Mouse (Mus musculus) urinary bladder, adult 2 months (tissue): ENCODE measurements at regions not wholly inside any gene's neighbourhood (a gene's known extent, or its start where the extent isn't known, plus 50 kb on each side); places are given as distances from the start of the nearest gene placed in this dataset.

Experiments
- DNase-seq: peaks from one replicate; pipeline ENCODE4 v3.0.0; 2022; ENCODE audit warnings: low spot score

DNA sequence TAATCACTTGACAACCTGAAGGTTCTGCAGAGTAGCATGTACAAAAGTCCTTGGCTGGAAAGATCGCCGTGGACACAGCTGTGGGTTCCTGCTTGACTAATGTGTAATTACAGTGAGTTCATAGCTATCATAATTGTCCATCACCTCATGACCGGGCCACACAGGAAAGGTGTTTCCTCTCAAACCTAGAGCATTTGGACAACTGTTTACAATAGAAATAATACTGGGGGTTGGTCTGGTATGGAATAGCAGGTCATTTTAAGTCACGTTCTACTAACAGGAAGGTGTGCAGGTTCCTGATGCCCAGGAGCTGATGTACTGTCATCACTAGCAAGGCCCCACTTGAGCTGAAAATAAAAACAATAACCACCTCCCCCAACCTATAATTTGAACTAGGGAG lies 283.1 kb upstream of the Gm26657 start:
- DNase-seq, result no peak

DNA sequence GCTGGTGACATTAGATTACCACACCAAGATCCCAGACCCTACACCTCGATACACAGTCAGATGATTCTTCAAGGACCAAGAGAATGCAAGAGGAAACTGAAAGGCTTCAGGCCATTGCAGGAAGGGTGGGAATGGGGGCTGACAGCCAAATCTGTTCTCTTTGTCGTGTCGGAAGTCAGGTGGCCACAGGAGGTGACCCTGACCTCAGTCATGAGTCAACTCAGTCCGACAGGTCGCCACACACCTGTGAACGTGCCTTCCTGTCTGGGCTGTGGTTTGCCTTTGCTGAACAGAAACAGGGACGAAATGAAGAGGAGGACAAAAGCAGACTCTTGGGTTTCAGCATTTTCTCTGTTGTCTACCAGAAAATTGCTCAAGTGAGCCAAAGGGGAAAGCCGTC lies 318.3 kb upstream of the Gm26657 start:
- no peak for DNase-seq

DNA sequence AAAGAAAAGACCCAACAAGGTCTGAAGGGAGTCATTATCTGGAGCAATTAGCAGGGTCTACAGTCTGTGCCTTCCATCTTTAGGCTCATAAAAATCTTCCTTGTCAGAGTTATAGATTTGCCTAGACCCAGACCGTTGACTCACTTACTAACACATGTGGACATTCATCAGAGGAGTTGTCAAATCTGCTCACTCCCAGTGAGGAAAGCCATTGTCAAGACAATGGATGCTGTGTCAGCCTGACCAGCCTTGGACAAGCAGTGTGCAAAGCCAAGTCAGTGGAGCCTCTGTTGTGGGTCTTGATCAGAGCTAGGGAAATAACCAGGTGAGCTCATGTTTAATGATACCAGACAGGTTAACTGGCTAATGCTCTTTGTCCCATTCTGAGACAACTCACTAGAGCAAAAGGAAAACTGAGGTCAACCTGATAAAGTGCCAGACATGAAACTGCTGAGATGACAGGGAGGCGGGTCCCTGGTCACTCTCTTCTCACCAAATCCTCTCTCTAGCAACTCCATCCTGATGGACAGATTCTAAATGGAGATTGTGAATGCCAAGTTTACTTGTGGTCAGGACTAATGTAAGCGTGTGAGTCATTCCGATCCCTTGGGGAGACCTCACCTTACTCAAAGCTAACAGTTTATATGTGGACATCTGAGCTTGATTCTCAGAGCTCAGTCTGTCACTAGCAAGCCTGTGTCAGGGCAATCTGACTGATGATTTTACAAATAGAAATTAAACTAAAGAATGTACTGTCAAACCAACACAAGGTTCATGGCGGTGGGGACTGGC lies 320.6 kb upstream of the Gm26657 start:
- DNase-seq, result no peak

DNA sequence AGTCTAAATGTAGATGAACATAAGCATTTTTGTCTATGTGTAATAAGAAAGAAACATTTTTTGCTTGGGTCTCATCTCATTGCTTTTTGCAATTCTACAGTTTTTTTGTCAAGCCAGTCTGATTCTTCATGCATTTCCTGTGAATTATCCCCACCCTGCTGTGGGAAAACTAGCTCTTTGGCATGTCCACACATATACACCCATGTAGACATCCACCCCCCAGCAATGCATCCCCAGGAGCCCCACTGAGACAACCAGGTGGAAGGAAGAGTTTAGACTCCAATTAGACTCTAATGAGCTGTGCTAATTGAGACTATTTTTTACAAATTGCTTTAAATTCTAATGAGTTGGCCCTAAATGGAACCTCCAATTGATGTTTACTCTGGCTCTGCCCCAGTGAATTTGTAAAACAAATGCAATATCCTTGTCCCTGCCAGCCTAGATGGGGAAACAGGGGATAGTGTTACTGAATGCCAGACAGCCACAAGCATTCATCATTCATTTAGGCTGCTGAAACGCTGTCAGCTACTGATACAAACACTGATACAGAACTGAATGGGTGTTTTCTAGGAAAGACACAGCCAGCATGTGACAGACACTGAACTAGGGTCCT lies 328.7 kb upstream of the Gm26657 start:
- DNase-seq, result no peak

DNA sequence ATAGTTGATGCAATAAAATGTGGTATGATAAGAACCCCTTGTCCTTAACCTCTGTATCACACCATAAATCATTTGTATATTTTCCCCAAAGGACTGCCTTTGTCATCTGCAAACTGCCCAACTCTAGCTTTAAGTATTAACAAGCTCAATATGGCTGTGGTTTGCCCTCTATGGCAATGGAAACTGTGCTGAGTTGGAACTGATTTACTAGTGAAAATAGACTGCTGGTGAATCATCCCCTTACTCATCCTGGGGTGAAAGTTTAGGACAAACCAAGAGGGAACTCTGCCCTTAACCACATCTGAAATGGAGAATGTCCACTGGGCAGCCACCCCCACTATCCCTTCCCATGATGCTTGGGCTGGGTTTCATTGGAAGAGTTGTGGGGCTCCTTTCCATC lies 346.1 kb upstream of the Gm26657 start:
- no peak for DNase-seq

DNA sequence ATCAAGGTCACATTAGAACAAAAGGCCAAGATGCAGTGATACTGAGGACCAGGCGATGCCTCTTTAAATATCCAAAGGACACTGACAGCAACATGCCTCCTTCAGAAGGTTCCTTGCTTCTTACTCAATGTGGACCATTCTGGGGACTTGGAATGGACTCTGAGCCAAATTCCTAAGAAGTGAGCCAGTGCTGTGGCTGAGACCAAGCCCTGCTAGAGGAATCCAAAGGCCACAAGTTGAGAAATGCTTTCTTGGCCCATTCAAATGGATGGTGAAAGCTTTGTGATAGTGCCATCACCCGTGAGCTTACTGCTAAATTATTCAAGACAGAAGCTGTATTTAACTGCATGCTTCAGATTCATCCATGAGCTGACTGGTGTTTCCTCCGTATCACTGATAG lies 352.8 kb upstream of the Gm26657 start:
- DNase-seq, result no peak

DNA sequence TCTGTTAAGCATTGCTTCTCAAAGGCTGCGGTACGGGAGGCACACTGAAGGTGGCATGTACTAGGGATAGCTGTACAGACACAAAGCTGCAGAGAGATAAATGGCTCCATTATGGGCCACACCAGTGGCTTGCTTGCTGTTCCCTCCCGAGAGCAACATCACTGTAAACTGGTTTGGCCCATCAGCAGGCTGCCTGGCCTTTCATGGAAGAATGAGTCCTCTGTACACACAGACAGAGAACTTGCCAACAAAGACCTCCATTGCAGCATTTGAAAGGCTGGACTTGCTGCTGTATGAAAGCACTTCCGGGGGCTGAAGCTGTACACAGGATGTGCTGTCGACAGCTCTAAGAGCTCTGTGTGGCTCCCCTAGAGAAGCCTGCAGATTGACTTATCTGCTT lies 364.1 kb upstream of the Gm26657 start:
- DNase-seq, result no peak

DNA sequence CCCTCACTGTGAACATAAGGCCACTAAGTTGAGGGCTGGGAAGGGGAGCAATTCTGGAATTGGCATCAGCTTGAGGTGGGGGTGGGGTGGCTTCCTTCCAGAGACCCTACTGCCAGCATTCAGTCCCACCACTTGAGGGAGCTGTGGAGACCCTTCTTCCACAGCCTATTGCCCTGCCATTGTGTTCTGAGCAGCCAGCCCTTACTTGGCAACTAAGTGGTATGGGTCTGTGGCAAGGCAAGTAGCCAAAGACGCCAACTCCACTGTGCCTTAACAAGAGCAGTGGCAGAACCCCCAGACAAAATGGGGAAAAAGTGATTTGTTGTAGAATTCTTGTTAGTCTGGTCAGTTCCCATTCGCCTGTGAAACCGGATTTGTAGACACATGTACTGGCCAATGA lies 365.4 kb upstream of the Gm26657 start:
- no peak for DNase-seq

DNA sequence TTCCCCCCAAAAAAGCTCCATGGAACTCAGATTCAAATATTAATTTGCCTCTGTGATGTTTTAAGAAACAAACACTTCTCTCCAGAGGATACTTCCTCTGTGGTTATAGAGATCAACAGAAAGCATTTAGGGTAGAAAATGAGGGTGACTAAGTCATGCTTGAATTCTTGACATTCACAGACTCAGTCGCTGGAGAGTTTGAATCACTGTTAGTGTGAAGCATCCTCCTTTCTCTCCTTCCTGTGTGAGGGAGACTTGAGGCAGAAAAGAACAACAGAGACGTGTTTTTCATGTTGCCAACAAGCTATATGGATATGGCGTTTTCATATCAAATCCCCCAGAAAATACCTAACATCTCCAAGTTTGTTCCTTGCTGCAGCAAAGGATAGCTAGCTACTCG lies 366.1 kb upstream of the Gm26657 start:
- no peak for DNase-seq

DNA sequence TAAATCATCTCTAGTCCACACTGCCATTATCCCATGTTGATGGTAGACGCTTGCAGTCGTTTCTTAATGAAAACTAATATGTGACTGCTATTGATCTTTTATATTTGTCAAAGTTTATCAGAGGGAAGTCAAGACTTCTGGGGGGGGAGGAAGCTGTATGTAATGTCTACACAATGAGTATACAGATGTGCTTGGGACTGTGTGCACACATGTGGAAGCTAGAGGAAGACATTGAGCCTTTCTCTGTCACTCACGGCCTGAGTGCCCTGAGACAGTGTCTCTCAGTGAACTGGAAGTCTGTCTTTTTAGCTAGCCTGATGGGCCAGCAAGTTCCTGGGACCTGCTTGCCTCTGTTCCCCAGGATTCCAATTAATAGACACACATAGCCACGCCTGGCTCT lies 366.7 kb upstream of the Gm26657 start:
- no peak for DNase-seq

DNA sequence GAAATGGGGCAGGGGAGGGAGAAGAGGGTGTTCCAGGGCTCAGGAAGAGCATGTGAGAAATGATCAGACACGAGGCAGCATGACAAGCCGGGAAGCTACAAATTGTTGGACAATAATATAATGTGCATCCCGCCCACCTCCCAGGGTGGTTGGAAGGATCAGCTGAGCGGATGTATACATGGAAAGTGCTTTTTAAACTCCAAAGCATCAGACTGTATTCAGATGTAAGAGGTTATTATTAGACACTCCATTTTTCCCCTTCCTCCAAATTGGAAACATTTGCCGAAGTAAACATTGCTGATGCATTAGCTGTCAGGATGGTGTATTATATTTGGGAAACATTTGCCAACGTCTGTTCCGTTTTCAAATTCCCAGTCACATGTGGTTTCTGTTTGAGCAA lies 367.2 kb upstream of the Gm26657 start:
- no peak for DNase-seq

DNA sequence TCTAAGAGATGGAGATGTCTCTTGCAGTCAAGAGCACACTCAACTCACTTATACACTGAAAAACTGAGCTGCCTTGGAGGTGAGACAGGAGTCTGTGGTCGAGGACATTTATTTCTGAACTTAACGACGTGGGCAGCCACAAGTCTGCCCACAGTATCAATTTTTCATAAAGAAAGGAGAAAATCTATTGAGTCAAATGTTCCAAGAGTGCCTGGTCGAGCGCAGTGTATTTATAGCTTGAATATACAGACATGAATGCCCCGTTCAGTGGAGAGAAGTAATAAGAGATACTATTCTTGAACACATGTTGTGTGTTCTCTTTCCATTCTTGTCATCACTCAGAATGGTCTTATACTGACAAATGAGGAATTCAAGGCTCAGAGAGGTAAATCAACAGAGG lies 375.3 kb upstream of the Gm26657 start:
- DNase-seq, result no peak

DNA sequence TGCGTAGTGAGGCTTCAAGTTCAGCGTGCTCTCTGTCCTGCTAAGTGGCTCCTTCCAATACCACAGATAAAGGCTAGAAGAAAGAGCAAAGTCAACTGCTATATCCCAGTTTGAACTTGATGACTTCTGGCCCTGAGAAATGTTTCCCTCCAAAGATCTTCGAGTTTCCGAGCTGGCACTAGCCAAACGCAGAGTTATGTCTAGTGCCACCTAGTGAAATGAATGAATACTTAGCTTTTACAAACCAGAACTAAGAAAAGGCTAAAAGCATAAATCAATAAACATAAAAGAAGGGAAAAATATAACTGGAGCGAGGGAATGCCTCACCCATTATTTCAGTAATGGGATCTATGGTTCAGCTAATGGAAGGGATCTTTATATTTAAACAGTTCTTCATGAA lies 377.7 kb upstream of the Gm26657 start:
- DNase-seq, result no peak

DNA sequence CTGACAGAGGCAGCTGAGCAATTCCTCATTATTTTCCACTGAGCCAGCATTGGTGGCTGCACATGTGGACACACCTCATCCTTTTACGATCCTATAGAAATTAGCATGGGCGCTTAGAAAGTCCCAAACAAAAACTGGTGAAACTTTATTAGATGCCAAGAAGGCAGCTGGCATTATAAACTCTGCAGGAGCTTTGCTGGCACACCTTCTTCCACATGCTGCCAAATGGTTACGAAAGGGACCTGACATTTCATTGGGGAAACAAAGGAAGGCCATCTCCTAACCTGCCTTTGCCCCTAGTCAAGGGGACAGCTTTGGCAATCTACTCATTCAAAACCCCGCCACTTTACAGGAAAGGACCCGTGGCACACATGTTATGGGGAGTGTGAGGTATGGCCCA lies 390.7 kb upstream of the Gm26657 start:
- DNase-seq, result no peak

DNA sequence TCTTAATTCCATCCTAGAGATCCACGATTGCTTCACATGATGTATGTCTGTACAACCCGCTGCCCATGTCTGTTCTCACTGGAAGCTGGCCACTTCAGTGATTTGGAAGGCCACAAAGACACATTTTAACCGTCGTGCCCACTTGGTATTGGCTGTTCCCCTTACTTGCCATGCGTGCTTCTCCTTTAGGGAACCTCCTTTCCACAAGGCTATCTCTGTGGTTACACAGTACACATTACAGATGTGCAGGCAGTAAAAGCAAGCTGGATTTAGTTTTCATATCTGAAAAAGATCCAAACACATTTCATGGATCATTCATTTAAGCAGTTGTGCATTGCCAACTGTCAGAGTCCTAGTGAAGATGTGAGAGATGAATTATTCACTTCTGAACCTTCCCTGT lies 414.7 kb upstream of the Gm26657 start:
- no peak for DNase-seq

DNA sequence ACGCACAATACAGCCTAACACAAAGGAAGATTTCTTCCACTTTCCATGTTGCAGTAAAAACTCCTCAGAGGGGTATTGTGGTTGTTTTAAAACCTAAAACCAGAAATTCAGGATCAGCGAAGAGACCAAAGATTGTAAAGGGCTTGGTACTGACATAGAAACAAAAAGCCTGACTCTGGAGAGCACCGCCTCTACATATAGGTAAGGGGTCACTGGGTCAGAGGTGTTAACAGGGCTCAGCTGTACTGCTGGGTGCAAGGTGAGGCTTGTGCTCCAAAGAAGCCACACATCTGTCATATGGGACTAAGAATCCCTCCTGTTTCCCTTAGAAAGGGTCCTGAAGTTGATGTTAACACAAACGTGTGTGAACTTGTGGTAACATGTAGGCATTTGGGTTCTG lies 420.7 kb upstream of the Gm26657 start:
- DNase-seq, result no peak

DNA sequence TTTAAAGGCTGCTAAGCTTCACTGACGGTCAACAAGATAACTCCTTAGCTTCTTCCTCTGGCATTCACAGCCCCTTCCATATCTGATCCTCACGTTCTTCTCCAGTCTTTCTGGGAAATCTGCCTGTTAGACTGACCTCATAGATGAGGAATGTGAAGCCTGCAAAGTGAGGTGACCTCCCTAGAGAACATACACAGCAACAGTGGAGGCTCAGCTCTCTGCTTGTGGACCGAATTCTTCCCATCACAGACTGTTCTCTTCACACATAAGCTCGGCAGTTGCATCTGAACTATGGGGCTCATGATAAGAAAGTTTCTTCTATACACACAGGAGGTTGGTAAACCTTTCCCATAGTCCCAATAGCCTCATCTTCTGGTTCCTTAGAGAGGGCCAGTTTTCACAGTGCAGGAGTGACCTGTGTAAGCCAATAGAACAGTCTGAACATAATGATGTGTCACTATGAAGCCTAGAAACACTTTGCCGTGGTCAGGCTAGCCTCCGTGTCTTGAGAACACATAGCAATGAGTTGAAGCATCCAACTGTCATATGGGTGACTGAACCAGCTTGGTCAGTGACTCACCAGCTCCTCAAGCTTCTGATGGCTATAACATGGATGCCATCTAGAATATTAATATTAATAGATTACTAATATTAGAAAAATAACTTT lies 434.1 kb upstream of the Gm26657 start:
- DNase-seq, result no peak

DNA sequence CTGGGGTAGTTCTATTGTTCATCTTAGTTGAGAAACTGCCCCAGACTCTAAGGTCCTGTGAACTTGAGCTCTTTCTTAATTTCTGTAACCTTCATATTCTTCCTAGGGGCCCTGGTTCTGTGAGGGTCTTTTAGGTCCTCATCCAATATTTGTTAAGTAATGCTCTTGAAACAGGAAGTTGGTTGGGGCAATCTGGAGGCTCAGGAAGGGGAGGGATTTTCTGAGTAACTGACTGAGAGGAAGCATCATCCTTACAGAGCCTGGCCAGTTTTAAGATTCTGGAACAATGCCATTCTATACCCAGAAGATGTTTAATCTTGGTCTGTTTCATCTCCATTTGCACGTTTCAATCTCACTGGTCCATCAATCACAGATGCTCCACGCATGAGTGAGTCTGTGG lies 435.6 kb upstream of the Gm26657 start:
- DNase-seq, result no peak

DNA sequence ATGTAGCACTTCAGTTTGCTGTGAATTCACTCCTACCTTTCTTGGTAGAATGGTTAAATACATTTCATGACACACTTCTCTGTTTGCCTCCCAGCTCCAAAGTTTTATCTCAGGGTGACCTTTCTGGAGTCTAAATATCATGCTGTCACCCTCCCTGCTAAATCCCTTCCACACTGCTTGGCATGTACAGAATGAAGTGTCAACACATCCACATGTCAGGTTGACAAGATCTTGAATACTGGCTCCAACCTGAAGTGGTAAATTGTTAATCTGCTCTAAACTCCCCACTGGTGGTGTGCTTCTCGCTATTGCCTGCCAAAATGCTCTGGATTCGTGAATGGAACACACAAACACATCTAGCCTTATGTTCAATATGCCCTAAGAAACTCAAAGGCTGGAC lies 451.9 kb upstream of the Gm26657 start:
- no peak for DNase-seq

DNA sequence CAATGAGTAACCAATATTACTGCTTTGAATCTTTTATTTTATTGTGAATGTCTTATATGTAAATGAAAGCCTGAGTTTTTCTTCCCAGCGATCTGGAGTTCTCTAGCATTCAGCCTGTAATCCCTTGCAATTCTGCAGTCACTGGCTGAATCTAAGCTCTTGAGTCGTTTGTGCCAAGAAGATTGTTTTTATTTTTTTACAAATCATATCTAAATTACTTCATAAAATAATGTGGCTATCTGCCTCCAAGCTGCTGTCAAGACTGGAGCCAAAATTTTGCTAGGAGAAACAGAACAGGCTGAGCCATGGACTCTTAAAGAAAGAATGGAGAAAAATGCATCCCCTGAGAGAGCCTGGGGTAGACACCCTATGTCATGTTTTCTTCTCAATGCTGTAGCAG lies 455.4 kb upstream of the Gm26657 start:
- DNase-seq, result no peak

DNA sequence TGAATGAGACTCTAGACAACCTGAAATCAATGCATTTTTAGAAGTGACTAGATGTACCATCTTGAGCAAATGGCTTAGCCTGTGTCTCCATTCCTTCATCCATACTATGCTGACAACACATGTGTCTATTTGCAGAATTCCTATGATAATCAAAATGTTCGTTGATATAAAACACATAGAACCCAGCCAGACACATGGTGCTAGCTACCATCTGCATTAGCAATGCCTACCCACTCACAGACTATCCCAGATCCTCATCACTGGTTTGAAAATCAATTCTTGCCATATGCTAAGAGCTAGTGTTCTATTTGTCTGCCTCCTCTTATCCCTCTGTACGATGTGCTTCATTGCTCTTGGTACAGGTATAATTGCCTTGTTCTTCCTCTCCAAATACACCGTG lies 464.0 kb upstream of the Gm26657 start:
- no peak for DNase-seq

DNA sequence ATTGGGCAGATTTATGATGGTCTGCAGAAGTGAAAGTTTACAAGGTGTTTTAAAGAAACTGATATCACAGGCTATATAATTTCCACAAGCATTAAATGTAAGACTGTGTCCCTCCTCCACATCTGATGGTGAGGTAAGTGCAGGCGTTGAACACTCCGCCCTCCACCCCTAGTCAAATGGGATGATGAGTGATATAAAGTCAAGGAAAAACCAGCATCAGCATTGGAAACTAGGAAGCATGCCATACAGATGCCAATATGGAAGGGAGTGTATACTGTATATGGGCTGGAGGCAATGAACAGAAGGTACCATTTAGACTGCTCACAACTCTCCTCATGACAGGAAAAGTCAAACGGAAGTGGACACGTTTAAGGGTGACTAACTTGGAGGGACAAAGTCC lies 468.5 kb upstream of the Gm26657 start:
- DNase-seq, result no peak

DNA sequence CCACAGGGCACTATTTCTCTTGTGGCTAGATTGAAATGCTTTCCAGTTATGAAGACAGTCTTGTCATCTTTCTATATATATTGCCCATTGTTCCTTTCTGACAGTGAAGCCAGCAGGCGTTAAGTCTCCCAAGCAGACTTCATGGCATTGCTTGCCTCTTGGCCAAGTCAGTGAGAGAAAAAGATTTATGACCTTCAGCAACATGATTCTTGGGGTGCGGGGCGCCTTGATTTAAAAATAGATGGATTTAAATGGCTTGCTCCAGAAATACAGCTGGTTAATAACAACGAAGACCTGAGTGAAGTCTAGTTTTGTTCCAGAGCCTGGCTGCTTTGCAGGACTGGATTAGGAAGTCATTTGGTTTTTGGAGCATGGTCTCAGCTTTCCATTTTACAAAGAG lies 475.2 kb upstream of the Gm26657 start:
- no peak for DNase-seq
